Mouse (Mus musculus) stomach, postnatal 0 days (tissue): ENCODE results near the gene Fam118b. TPM values are rescaled to one million over a fixed set of nuclear protein-coding genes. Genes with fewer than 3 reads are reported as not detected.
A peak's percentile ranks its signal among the peaks of the same experiment; 100 is the strongest.

Experiments used
- ATAC-seq: fragments of 200-750 bp; cut with Nextera tagmentation; 2 replicates; pipeline ENCODE4 v1.8.0; 2017; ENCODE audit not compliant: low FRiP score, low TSS enrichment
- DNase-seq: peaks from one replicate; pipeline ENCODE4 v3.0.0-alpha.2; 2016; ENCODE audit warnings: low spot score
- H3K27ac ChIP-seq: fragments of 300-500 bp; sonication (generic); replicated peaks from 2 replicates; pipeline ENCODE4 v1.5.1; 2014; ENCODE audit warnings: mild to moderate bottlenecking, control low read depth
- H3K27me3 ChIP-seq: fragments of 300-500 bp; sonication (generic); 2 replicates; pipeline ENCODE4 v1.6.1; 2014; ENCODE audit warnings: low read length; ENCODE audit not compliant: control insufficient read depth, insufficient read depth
- H3K36me3 ChIP-seq: fragments of 300-500 bp; sonication (generic); 2 replicates; pipeline ENCODE4 v1.6.1; 2014; ENCODE audit warnings: low read length, mixed read lengths; ENCODE audit not compliant: control insufficient read depth, insufficient read depth
- H3K4me1 ChIP-seq: fragments of 300-500 bp; sonication (generic); replicated peaks from 2 replicates; pipeline ENCODE4 v1.6.1; 2014; ENCODE audit warnings: antibody characterized with exemption; ENCODE audit not compliant: control insufficient read depth, insufficient read depth
- H3K4me2 ChIP-seq: fragments of 300-500 bp; sonication (generic); replicated peaks from 2 replicates; pipeline ENCODE4 v1.6.1; 2014; ENCODE audit warnings: low read depth, mild to moderate bottlenecking, control low read depth, moderate library complexity
- H3K4me3 ChIP-seq: fragments of 300-500 bp; sonication (generic); 2 replicates; pipeline ENCODE4 v1.5.1; 2014; ENCODE audit warnings: low read depth, low read length, control low read depth
- H3K9ac ChIP-seq: fragments of 300-500 bp; sonication (generic); 2 replicates; pipeline ENCODE4 v1.6.1; 2014; ENCODE audit warnings: mild to moderate bottlenecking, low read length, control low read depth, mixed read lengths
- H3K9me3 ChIP-seq: fragments of 300-500 bp; sonication (generic); 2 replicates; pipeline ENCODE4 v1.6.1; 2016; ENCODE audit warnings: low read length; ENCODE audit not compliant: control insufficient read depth
- CTCF ChIP-seq: IDR thresholded peaks from 2 replicates; pipeline ENCODE4 v1.5.1; 2016; ENCODE audit warnings: antibody characterized with exemption, low read depth, mild to moderate bottlenecking, moderate library complexity
- EP300 ChIP-seq: optimal IDR thresholded peaks from 2 replicates; pipeline ENCODE3; 2016; ENCODE audit warnings: antibody characterized with exemption
- WGBS: fragments of 180-500 bp; shearing (Covaris S2); extraction: QIAGEN DNeasy Blood & Tissue Kit; methylation state at CpG from one replicate; pipeline ENCODE4 v1.1.7; 2014; 5-methylcytosine and 5-hydroxymethylcytosine counted together
- polyA plus RNA-seq: library from polyadenylated mRNA; unstranded; fragments of >200 nt; fragmentation: Nextera tagmentation; extraction: Ambion mirVana; gene quantifications from 2 replicates; pipeline ENCODE4 v1.2.1, GENCODE M21; 2015

Gene Fam118b
- polyA plus RNA-seq, 1 experiment from 2014 or later, result 24.0 TPM

GRCm38 (mm10) chr9:35210542-35211474, 56.8 kb downstream of the Fam118b start, which contains the start of gene Foxred1:
Gene Foxred1, minus strand, starts transcription at chr9:35211055.
- under 1% methylated on average over 72 of the region's 72 CpGs for WGBS
- no peaks in the 10 kb centered on the region for H3K4me1 ChIP-seq
- peak within 1 kb of the TSS; percentile 95 for H3K9ac ChIP-seq
- DNase-seq (peak; percentile 99), ATAC-seq (peak; percentile 99)
- H3K36me3 ChIP-seq, result peaks cover 30% of the 10 kb centered on the region
- H3K27me3 ChIP-seq, result no peaks in the 10 kb centered on the region
- H3K4me3 ChIP-seq, result peak within 1 kb of the TSS; percentile 96
- peak within 1 kb of the TSS; percentile 98 for H3K4me2 ChIP-seq
- H3K27ac ChIP-seq, result peak within 1 kb of the TSS; percentile 96
- TF ChIP-seq CTCF, result no peak
- TF ChIP-seq EP300, result no peak
- H3K9me3 ChIP-seq, result no peaks in the 10 kb centered on the region

- ATAC-seq (no peak), DNase-seq (no peak)
- Histone ChIP-seq H3K4me1 (no peaks in the 10 kb centered on the region), H3K4me3 (no peak overlapping the region), H3K27me3 (no peaks in the 10 kb centered on the region), H3K36me3 (peaks cover 19% of the 10 kb centered on the region), H3K4me2 (no peak overlapping the region), H3K27ac (no peak overlapping the region), H3K9me3 (no peaks in the 10 kb centered on the region), H3K9ac (no peak overlapping the region)
- WGBS, result 96% methylated on average over 2 of the region's 2 CpGs
- TF ChIP-seq EP300, result no peak
These were observed 63.2 kb downstream of the Fam118b start for GRCm38 (mm10) chr9:35204421-35204820.

- ATAC-seq (no peak), DNase-seq (no peak)
- Histone ChIP-seq H3K9ac (no peak overlapping the region), H3K27ac (no peak overlapping the region), H3K4me2 (no peak overlapping the region), H3K27me3 (no peaks in the 10 kb centered on the region), H3K36me3 (peaks cover 19% of the 10 kb centered on the region), H3K4me3 (no peak overlapping the region), H3K4me1 (no peaks in the 10 kb centered on the region), H3K9me3 (no peaks in the 10 kb centered on the region)
- 56% methylated on average over 3 of the region's 3 CpGs for WGBS
- no peak for TF ChIP-seq CTCF
- TF ChIP-seq EP300, result no peak
These were observed 64.1 kb downstream of the Fam118b start for GRCm38 (mm10) chr9:35203536-35203935.

GRCm38 (mm10) chr9:35200529-35201060, 67.0 kb downstream of the Fam118b start:
- Histone ChIP-seq H3K4me1 (no peaks in the 10 kb centered on the region), H3K9me3 (no peaks in the 10 kb centered on the region), H3K4me2 (peak overlapping the region; percentile 85), H3K27ac (no peak overlapping the region), H3K36me3 (0 out of 2 replicates have a peak, but pooled peaks cover 5% of the 10 kb centered on the region), H3K9ac (peak overlapping the region; percentile 86; the same call in 1 of the 2 replicates), H3K4me3 (peak overlapping the region; percentile 72), H3K27me3 (no peaks in the 10 kb centered on the region)
- DNase-seq (no peak), ATAC-seq (no peak)
- 41% methylated on average over 9 of the region's 9 CpGs for WGBS
- no peak for TF ChIP-seq CTCF
- TF ChIP-seq EP300, result no peak

GRCm38 (mm10) chr9:35199772-35200471, 67.7 kb downstream of the Fam118b start, which contains the start of the genes Srpr and Tirap:
Gene Srpr, plus strand, starts transcription at chr9:35200175.
Gene Tirap, minus strand, starts transcription at chr9:35200291.
- H3K4me3 ChIP-seq, result peak within 1 kb of the TSS; percentile 72
- peak within 1 kb of the TSS; percentile 86 for H3K9ac ChIP-seq
- no peaks in the 10 kb centered on the region for H3K27me3 ChIP-seq
- H3K36me3 ChIP-seq, result no peaks in the 10 kb centered on the region
- H3K27ac ChIP-seq, result peak within 1 kb of the TSS; percentile 94
- H3K9me3 ChIP-seq, result no peaks in the 10 kb centered on the region
- peak within 1 kb of the TSS; percentile 85 for H3K4me2 ChIP-seq
- DNase-seq (peak; percentile 95), ATAC-seq (peak; percentile 97)
- WGBS, result under 1% methylated on average over 35 of the region's 44 CpGs
- H3K4me1 ChIP-seq, result no peaks in the 10 kb centered on the region
- no peak for TF ChIP-seq EP300
- peak; percentile 88 for TF ChIP-seq CTCF
